Mouse (Mus musculus) hindbrain, embryonic 15.5 days (tissue): ENCODE measurements around the gene Exo5. TPM values are rescaled to one million over a fixed set of nuclear protein-coding genes. Genes with fewer than 3 reads are reported as not detected.

Source experiments
- ATAC-seq: fragments of 200-750 bp; cut with Nextera tagmentation; 2 replicates; pipeline ENCODE4 v1.8.0; 2017; ENCODE audit warnings: low read depth, moderate number of reproducible peaks, moderate TSS enrichment; ENCODE audit not compliant: low FRiP score
- H3K27ac ChIP-seq: fragments of 300-500 bp; sonication (generic); replicated peaks from 2 replicates; pipeline ENCODE4 v1.5.1; 2015; ENCODE audit warnings: mild to moderate bottlenecking, inconsistent platforms
- H3K27me3 ChIP-seq: fragments of 300-500 bp; sonication (generic); 2 replicates; pipeline ENCODE4 v1.6.1; 2015; ENCODE audit warnings: control low read depth, inconsistent platforms
- H3K36me3 ChIP-seq: fragments of 300-500 bp; sonication (generic); 2 replicates; pipeline ENCODE4 v1.6.1; 2015; ENCODE audit warnings: control low read depth, inconsistent platforms
- H3K4me1 ChIP-seq: fragments of 300-500 bp; sonication (generic); replicated peaks from 2 replicates; pipeline ENCODE4 v1.6.1; 2015; ENCODE audit warnings: control low read depth, inconsistent platforms
- H3K4me2 ChIP-seq: fragments of 300-500 bp; sonication (generic); 2 replicates; pipeline ENCODE4 v1.6.1; 2015; ENCODE audit warnings: moderate library complexity, mild to moderate bottlenecking, inconsistent platforms
- H3K4me3 ChIP-seq: fragments of 300-500 bp; sonication (generic); 2 replicates; pipeline ENCODE4 v1.5.1; 2015; ENCODE audit warnings: mild to moderate bottlenecking, inconsistent platforms
- H3K9ac ChIP-seq: fragments of 300-500 bp; sonication (generic); 2 replicates; pipeline ENCODE4 v1.6.1; 2015; ENCODE audit warnings: inconsistent platforms
- H3K9me3 ChIP-seq: fragments of 300-500 bp; sonication (generic); 2 replicates; pipeline ENCODE4 v1.6.1; 2016; ENCODE audit warnings: control low read depth, inconsistent platforms
- WGBS: fragments of 180-500 bp; shearing (Covaris S2); methylation state at CpG from one replicate; pipeline ENCODE4 v1.1.7; 2015; 5-methylcytosine and 5-hydroxymethylcytosine counted together
- polyA plus RNA-seq: library from polyadenylated mRNA; unstranded; fragments of >200 nt; fragmentation: Nextera tagmentation; extraction: Ambion mirVana; gene quantifications from 2 replicates; pipeline ENCODE4 v1.2.1, GENCODE M21; 2015

The Exo5 gene
- polyA plus RNA-seq, 1 experiment from 2014 or later, result 30.2 TPM

DNA sequence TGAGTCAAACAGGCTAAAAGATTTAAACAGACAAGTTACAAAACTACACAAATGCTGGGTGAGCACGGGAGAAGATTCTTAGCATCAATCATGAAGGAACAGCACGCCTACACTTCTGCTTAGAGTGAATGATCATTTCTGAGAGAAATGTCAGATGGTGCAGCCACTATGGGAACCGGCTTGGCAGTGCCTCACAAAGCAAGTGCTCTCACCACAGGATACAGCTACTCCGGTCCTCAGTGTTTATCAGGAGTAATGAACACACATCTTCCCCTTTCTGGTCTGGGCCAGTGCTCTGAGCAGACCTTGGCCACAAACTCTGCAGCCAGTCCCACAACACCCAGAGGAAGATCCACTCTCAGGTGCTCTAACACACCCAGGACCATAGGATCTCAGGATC, 20.3 kb downstream of the Exo5 start:
- Histone ChIP-seq H3K27ac (no peak overlapping the region), H3K9me3 (no peaks in the 10 kb centered on the region), H3K36me3 (no peaks in the 10 kb centered on the region), H3K4me2 (no peak overlapping the region), H3K9ac (no peak overlapping the region), H3K4me1 (0 out of 2 replicates have a peak, but pooled peaks cover under 1% of the 10 kb centered on the region), H3K4me3 (no peak overlapping the region), H3K27me3 (no peaks in the 10 kb centered on the region)
- ATAC-seq, result no peak
- 65% methylated on average over 4 of the region's 4 CpGs for WGBS

GRCm38 (mm10) chr4:120895810-120896584, 28.8 kb downstream of the Exo5 start:
- 81% methylated on average over 7 of the region's 7 CpGs for WGBS

DNA sequence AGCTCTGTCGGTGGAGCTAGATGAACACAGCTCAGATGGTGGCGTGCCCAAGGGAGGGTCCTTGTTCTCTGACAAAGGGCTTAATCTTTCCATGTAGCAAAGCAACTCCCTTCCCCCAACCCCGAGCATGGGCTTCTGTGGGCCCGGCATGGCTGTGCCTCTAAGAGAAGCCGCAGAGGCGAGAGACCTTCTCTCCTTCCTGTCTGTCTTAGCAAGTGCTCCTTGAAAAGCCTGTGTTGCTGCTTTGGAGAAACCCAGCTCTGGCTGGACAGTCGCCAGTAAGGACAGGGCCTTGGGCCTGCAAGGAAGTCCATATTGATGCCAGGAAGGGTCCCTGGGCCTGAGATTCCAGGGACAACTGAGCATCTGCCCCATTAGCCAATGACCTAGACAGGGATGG, 29.6 kb downstream of the Exo5 start:
- H3K9ac ChIP-seq, result no peak overlapping the region
- no peaks in the 10 kb centered on the region for H3K27me3 ChIP-seq
- no peak overlapping the region for H3K4me3 ChIP-seq
- no peak for ATAC-seq
- no peak overlapping the region for H3K27ac ChIP-seq
- H3K9me3 ChIP-seq, result no peaks in the 10 kb centered on the region
- no peaks in the 10 kb centered on the region for H3K36me3 ChIP-seq
- H3K4me2 ChIP-seq, result no peak overlapping the region
- WGBS, result 76% methylated on average over 7 of the region's 7 CpGs
- H3K4me1 ChIP-seq, result peaks cover 6% of the 10 kb centered on the region; the same call in 1 of the 2 replicates

More at GRCm38 (mm10) chr4:120895810-120896584, 28.8 kb downstream of the Exo5 start:
- Histone ChIP-seq H3K4me1 (peaks cover 6% of the 10 kb centered on the region; the same call in 1 of the 2 replicates), H3K9me3 (no peaks in the 10 kb centered on the region), H3K27me3 (no peaks in the 10 kb centered on the region), H3K9ac (no peak overlapping the region), H3K4me3 (no peak overlapping the region), H3K4me2 (no peak overlapping the region), H3K36me3 (no peaks in the 10 kb centered on the region), H3K27ac (no peak overlapping the region)
- ATAC-seq, result no peak

- Histone ChIP-seq H3K9ac (no peak overlapping the region), H3K27ac (no peak overlapping the region), H3K4me2 (no peak overlapping the region), H3K27me3 (no peaks in the 10 kb centered on the region), H3K4me3 (no peak overlapping the region), H3K4me1 (peaks cover 6% of the 10 kb centered on the region; the same call in 1 of the 2 replicates), H3K9me3 (no peaks in the 10 kb centered on the region), H3K36me3 (no peaks in the 10 kb centered on the region)
- WGBS, result 78% methylated on average over 11 of the region's 11 CpGs
- no peak for ATAC-seq
These were observed 30.2 kb downstream of the Exo5 start for GRCm38 (mm10) chr4:120894584-120894983.

GRCm38 (mm10) chr4:120893656-120894401, 31.0 kb downstream of the Exo5 start:
- WGBS, result 63% methylated on average over 11 of the region's 11 CpGs
- peaks cover 6% of the 10 kb centered on the region; the same call in 1 of the 2 replicates for H3K4me1 ChIP-seq
- H3K4me3 ChIP-seq, result no peak overlapping the region
- ATAC-seq, result peak; percentile 32; the same call in 1 of the 2 replicates
- no peak overlapping the region for H3K27ac ChIP-seq
- H3K4me2 ChIP-seq, result no peak overlapping the region
- H3K9ac ChIP-seq, result no peak overlapping the region
- H3K27me3 ChIP-seq, result no peaks in the 10 kb centered on the region
- no peaks in the 10 kb centered on the region for H3K9me3 ChIP-seq
- H3K36me3 ChIP-seq, result no peaks in the 10 kb centered on the region

- Histone ChIP-seq H3K4me1 (peaks cover 6% of the 10 kb centered on the region; the same call in 1 of the 2 replicates), H3K9ac (no peak overlapping the region), H3K4me2 (no peak overlapping the region), H3K27me3 (no peaks in the 10 kb centered on the region), H3K36me3 (no peaks in the 10 kb centered on the region), H3K4me3 (no peak overlapping the region), H3K9me3 (no peaks in the 10 kb centered on the region), H3K27ac (no peak overlapping the region)
- no peak for ATAC-seq
- WGBS, result 63% methylated on average over 1 of the region's 1 CpGs
These were observed 32.3 kb downstream of the Exo5 start for GRCm38 (mm10) chr4:120892516-120892915.

DNA sequence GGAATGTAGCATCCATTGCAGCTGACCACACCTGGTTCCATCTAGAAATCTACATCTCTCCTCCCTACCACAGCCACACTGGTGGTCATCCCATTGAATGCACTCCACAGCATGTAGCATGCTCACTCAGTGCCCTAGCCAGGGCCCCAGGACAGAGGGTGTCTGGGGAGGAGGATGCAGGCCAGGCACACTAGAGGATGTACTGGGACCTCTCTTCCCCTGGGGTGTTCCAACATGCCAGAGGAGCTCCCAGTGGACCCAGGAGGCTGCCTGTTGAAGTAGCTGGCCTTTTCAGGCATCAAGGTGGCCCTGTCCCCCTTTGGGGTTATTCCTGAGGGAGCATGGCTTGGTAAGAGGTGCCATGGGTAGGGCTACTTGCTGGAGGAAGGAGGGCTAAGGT, 32.9 kb downstream of the Exo5 start:
- Histone ChIP-seq H3K4me3 (no peak overlapping the region), H3K27me3 (no peaks in the 10 kb centered on the region), H3K9ac (no peak overlapping the region), H3K9me3 (no peaks in the 10 kb centered on the region), H3K27ac (no peak overlapping the region), H3K4me2 (no peak overlapping the region), H3K4me1 (peaks cover 6% of the 10 kb centered on the region; the same call in 1 of the 2 replicates), H3K36me3 (no peaks in the 10 kb centered on the region)
- no peak for ATAC-seq

DNA sequence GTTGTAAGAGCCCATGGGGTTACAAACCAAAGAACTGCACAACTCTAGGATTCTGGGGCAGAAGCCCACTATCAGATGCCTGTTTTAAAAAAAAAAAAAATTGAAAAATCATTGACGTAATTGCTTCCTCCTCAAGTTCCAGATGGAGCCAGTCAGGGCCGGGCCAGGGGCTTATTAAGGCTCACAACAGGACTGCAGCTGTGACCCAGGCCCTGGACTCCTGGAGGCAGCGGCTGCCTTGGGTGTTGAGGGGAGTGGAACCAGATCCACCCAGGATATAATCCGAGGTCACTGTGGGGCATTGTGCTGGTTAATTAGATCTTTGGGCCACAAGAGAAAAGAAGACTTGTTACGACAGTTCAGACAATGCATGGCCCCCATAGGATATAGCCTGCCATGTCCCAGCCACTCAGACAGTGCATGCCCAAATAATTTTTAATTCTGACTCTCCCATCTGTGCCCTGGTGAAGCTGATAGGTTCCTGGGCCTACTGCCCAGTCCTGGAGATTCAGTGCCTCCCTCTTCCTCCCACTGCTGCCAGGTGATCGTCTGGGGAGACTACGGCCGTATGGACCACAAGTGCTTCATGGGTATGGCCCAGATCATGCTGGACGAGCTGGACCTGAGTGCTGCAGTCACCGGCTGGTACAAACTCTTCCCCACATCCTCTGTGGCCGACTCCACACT, 33.9 kb downstream of the Exo5 start:
- no peaks in the 10 kb centered on the region for H3K27me3 ChIP-seq
- no peaks in the 10 kb centered on the region for H3K36me3 ChIP-seq
- no peak overlapping the region for H3K4me3 ChIP-seq
- peaks cover 10% of the 10 kb centered on the region; the same call in 1 of the 2 replicates for H3K4me1 ChIP-seq
- no peak overlapping the region for H3K27ac ChIP-seq
- ATAC-seq, result peak; percentile 35; the same call in 1 of the 2 replicates
- H3K9me3 ChIP-seq, result no peaks in the 10 kb centered on the region
- 47% methylated on average over 11 of the region's 11 CpGs for WGBS
- H3K9ac ChIP-seq, result no peak overlapping the region
- no peak overlapping the region for H3K4me2 ChIP-seq

DNA sequence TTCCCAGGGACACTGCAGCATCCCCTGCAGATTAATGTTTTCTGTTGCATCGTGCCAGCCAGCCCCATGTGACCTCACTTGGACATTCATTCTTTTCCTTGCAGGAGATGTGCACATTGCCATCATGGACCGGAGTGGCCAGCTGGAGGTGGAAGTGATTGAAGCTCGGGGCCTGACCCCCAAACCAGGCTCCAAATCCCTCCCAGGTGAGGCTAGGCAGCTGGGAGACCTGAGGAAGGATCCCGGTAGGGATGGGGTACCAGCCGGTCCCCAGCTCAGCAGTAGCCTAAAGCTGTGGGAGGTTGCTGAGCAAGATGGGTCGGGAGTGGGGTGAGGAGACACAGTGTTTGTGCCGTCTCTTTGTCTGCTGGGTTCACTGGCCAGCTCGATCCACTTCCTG, 35.9 kb downstream of the Exo5 start:
- H3K9ac ChIP-seq, result no peak overlapping the region
- ATAC-seq, result no peak
- WGBS, result 75% methylated on average over 8 of the region's 8 CpGs
- H3K36me3 ChIP-seq, result no peaks in the 10 kb centered on the region
- H3K9me3 ChIP-seq, result no peaks in the 10 kb centered on the region
- peaks cover 11% of the 10 kb centered on the region; the same call in 1 of the 2 replicates for H3K4me1 ChIP-seq
- no peak overlapping the region for H3K27ac ChIP-seq
- H3K4me3 ChIP-seq, result no peak overlapping the region
- H3K4me2 ChIP-seq, result no peak overlapping the region
- H3K27me3 ChIP-seq, result no peaks in the 10 kb centered on the region

GRCm38 (mm10) chr4:120887381-120888112, 37.3 kb downstream of the Exo5 start:
- 31% methylated on average over 8 of the region's 8 CpGs for whole genome bisulfite sequencing

DNA sequence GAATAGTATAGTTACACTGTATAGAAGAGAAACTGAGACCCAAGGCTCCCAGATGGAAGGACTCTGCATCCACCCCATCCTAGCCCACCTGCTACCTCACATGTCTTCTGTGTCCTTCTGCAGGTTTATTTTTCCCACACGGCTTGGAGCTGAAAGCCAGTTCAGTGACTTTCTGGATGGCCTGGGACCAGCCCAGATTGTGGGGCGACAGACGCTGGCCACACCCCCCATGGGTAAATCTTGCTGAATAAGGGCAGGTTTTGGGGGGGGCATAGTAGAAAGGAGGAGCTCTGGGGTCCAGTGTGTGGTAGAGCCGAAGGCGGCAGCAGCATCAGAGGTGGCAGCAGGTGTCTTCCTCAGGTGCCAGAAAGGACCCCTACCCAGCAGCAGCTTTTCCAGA, 38.0 kb downstream of the Exo5 start:
- WGBS, result 90% methylated on average over 5 of the region's 5 CpGs
- H3K4me1 ChIP-seq, result peaks cover 19% of the 10 kb centered on the region
- ATAC-seq, result no peak

More at GRCm38 (mm10) chr4:120887381-120888112, 37.3 kb downstream of the Exo5 start:
- no peak overlapping the region for H3K4me2 ChIP-seq
- peaks cover 11% of the 10 kb centered on the region for H3K4me1 ChIP-seq
- no peak overlapping the region for H3K4me3 ChIP-seq
- no peaks in the 10 kb centered on the region for H3K36me3 ChIP-seq
- H3K27me3 ChIP-seq, result no peaks in the 10 kb centered on the region
- H3K9ac ChIP-seq, result no peak overlapping the region
- no peak overlapping the region for H3K27ac ChIP-seq
- ATAC-seq, result no peak
- H3K9me3 ChIP-seq, result no peaks in the 10 kb centered on the region

More for the DNA sequence above, 38.0 kb downstream of the Exo5 start:
- H3K9ac ChIP-seq, result no peak overlapping the region
- H3K9me3 ChIP-seq, result no peaks in the 10 kb centered on the region
- no peak overlapping the region for H3K27ac ChIP-seq
- H3K27me3 ChIP-seq, result no peaks in the 10 kb centered on the region
- no peak overlapping the region for H3K4me2 ChIP-seq
- no peak overlapping the region for H3K4me3 ChIP-seq
- H3K36me3 ChIP-seq, result no peaks in the 10 kb centered on the region
